Mouse (Mus musculus) stomach, embryonic 14.5 days (tissue): ENCODE measurements around the gene Dcaf15. TPM values are rescaled to one million over a fixed set of nuclear protein-coding genes. Genes with fewer than 3 reads are reported as not detected.

Source experiments
- ATAC-seq: fragments of 200-750 bp; cut with Nextera tagmentation; 2 replicates; pipeline ENCODE4 v1.8.0; 2017; ENCODE audit warnings: low read depth, moderate TSS enrichment; ENCODE audit not compliant: insufficient number of reproducible peaks, insufficient read depth, low FRiP score
- H3K27ac ChIP-seq: fragments of 300-500 bp; sonication (generic); 2 replicates; pipeline ENCODE4 v1.5.1; 2014; ENCODE audit warnings: mild to moderate bottlenecking, low read length, moderate library complexity, mixed read lengths
- H3K27me3 ChIP-seq: fragments of 300-500 bp; sonication (generic); 2 replicates; pipeline ENCODE4 v1.6.1; 2014; ENCODE audit warnings: low read length, control low read depth, mixed read lengths; ENCODE audit not compliant: control insufficient read depth, insufficient read depth
- H3K36me3 ChIP-seq: fragments of 300-500 bp; sonication (generic); 2 replicates; pipeline ENCODE4 v1.6.1; 2014; ENCODE audit warnings: mild to moderate bottlenecking, control low read depth, low read length, moderate library complexity, mixed read lengths; ENCODE audit not compliant: control insufficient read depth, insufficient read depth
- H3K4me1 ChIP-seq: fragments of 300-500 bp; sonication (generic); 2 replicates; pipeline ENCODE4 v1.6.1; 2014; ENCODE audit warnings: low read length, control low read depth, mixed read lengths; ENCODE audit not compliant: control insufficient read depth, insufficient read depth
- H3K4me2 ChIP-seq: fragments of 300-500 bp; sonication (generic); replicated peaks from 2 replicates; pipeline ENCODE4 v1.6.1; 2014; ENCODE audit warnings: low read depth, low read length, control low read depth
- H3K4me3 ChIP-seq: fragments of 300-500 bp; sonication (generic); 2 replicates; pipeline ENCODE4 v1.5.1; 2014; ENCODE audit warnings: low read depth, low read length, control low read depth
- H3K9ac ChIP-seq: fragments of 300-500 bp; sonication (generic); replicated peaks from 2 replicates; pipeline ENCODE4 v1.6.1; 2014; ENCODE audit warnings: low read depth, mild to moderate bottlenecking, control low read depth, low read length, moderate library complexity, mixed read lengths
- H3K9me3 ChIP-seq: fragments of 300-500 bp; sonication (generic); 2 replicates; pipeline ENCODE4 v1.6.1; 2016; ENCODE audit warnings: low read depth, low read length, control low read depth; ENCODE audit not compliant: control insufficient read depth
- WGBS: fragments of 180-500 bp; shearing (Covaris S2); extraction: QIAGEN DNeasy Blood & Tissue Kit; methylation state at CpG from one replicate; pipeline ENCODE4 v1.1.7; 2014; 5-methylcytosine and 5-hydroxymethylcytosine counted together
- microRNA counts: library from miRNA; unstranded; fragments of <30 nt; microRNA quantifications from one replicate; lab custom pipeline; 2016
- microRNA-seq: library from miRNA; unstranded; fragments of <30 nt; microRNA quantifications from one replicate; pipeline ENCODE4, GENCODE M21; 2016
- polyA plus RNA-seq: library from polyadenylated mRNA; unstranded; fragments of >200 nt; fragmentation: Nextera tagmentation; extraction: Ambion mirVana; gene quantifications from 2 replicates; pipeline ENCODE4 v1.2.1, GENCODE M21; 2014

Dcaf15 gene
- polyA plus RNA-seq, 1 experiment from 2014 or later, result 10.8 TPM

- Histone ChIP-seq H3K36me3 (no peaks in the 10 kb centered on the region), H3K9ac (no peak overlapping the region), H3K9me3 (no peaks in the 10 kb centered on the region), H3K4me1 (no peaks in the 10 kb centered on the region), H3K4me3 (no peak overlapping the region), H3K27ac (no peak overlapping the region), H3K4me2 (no peak overlapping the region), H3K27me3 (no peaks in the 10 kb centered on the region)
- WGBS, result 79% methylated on average over 1 of the region's 1 CpGs
- ATAC-seq, result no peak
Observed at GRCm38 (mm10) chr8:84057827-84058226, 46.7 kb downstream of the Dcaf15 start.

DNA sequence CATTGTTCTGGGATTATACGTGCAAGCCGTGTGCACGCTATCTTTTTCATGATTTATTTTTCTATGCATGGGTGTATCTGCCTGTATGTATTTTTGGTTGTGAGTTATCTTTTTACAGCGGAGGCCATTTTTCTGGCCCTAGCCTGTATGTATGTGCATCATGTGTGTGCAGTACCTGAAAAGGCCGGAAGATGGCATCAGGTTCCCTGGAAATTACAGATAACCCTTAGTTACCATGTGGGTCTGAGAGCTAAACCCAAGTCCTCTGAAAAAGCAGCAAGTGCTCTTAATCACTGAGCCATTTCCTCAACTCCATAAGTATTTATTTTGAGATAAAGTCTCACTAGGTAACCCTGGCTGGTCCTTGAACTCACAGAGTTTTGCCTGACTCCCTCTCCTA is 51.3 kb downstream of the Dcaf15 start:
- Histone ChIP-seq H3K27ac (no peak overlapping the region), H3K9ac (no peak overlapping the region), H3K4me2 (no peak overlapping the region), H3K36me3 (no peaks in the 10 kb centered on the region), H3K4me3 (no peak overlapping the region), H3K9me3 (no peaks in the 10 kb centered on the region), H3K27me3 (no peaks in the 10 kb centered on the region), H3K4me1 (no peaks in the 10 kb centered on the region)
- ATAC-seq, result no peak
- 91% methylated on average over 5 of the region's 5 CpGs for WGBS

GRCm38 (mm10) chr8:84052746-84053145 is 51.8 kb downstream of the Dcaf15 start:
- H3K27ac ChIP-seq, result no peak overlapping the region
- no peak overlapping the region for H3K4me3 ChIP-seq
- H3K4me2 ChIP-seq, result no peak overlapping the region
- no peaks in the 10 kb centered on the region for H3K9me3 ChIP-seq
- no peaks in the 10 kb centered on the region for H3K27me3 ChIP-seq
- H3K4me1 ChIP-seq, result no peaks in the 10 kb centered on the region
- peak; percentile 76 for ATAC-seq
- H3K9ac ChIP-seq, result no peak overlapping the region
- H3K36me3 ChIP-seq, result no peaks in the 10 kb centered on the region
- 62% methylated on average over 3 of the region's 3 CpGs for WGBS

GRCm38 (mm10) chr8:84048171-84048570 is 56.4 kb downstream of the Dcaf15 start:
- no peak overlapping the region for H3K4me2 ChIP-seq
- H3K4me3 ChIP-seq, result no peak overlapping the region
- no peaks in the 10 kb centered on the region for H3K9me3 ChIP-seq
- no peaks in the 10 kb centered on the region for H3K36me3 ChIP-seq
- ATAC-seq, result no peak
- peaks cover 23% of the 10 kb centered on the region for H3K27me3 ChIP-seq
- H3K9ac ChIP-seq, result no peak overlapping the region
- H3K4me1 ChIP-seq, result no peaks in the 10 kb centered on the region
- H3K27ac ChIP-seq, result no peak overlapping the region
- 57% methylated on average over 5 of the region's 5 CpGs for WGBS

MicroRNA genes within 50 kb of the gene (microRNA counts, 519-probe panel; counts per million panel counts)
- microRNA mmu-miR-709 (lab: Ali Mortazavi, UCI), result 2,388 counts per million, percentile 38 among the panel's probes with 10 or more counts

Small RNA genes within 50 kb of the gene (microRNA-seq; reads per million reads assigned to microRNA genes)
- not detected for gene Mir709

Other genes with a start within 250 kb of the Dcaf15 start
- 29.5 and 31.3 TPM in 2 replicates for gene Adgrl1, start 204.7 kb downstream of the Dcaf15 start, polyA plus RNA-seq
- gene Gm10644, start 149.6 kb downstream of the Dcaf15 start, polyA plus RNA-seq, result 0.56 and 0.70 TPM in 2 replicates
- gene Asf1b, start 149.3 kb downstream of the Dcaf15 start, polyA plus RNA-seq, result 53.2 and 58.2 TPM in 2 replicates
- 101 and 112 TPM in 2 replicates for gene Prkaca, start 131.8 kb downstream of the Dcaf15 start, polyA plus RNA-seq
- 17.5 and 18.3 TPM in 2 replicates for gene Samd1, start 107.1 kb downstream of the Dcaf15 start, polyA plus RNA-seq
- gene 1700067K01Rik, start 103.3 kb downstream of the Dcaf15 start, polyA plus RNA-seq, result 0.71 and 0.87 TPM in 2 replicates
- gene 2210011C24Rik, start 92.6 kb downstream of the Dcaf15 start, polyA plus RNA-seq, result 1.1 and 1.3 TPM in 2 replicates
- gene Palm3, start 83.3 kb downstream of the Dcaf15 start, polyA plus RNA-seq, result 3.2 and 3.6 TPM in 2 replicates
- 1.1 and 1.3 TPM in 2 replicates for gene Il27ra, start 62.2 kb downstream of the Dcaf15 start, polyA plus RNA-seq
- gene Rln3, start 59.8 kb downstream of the Dcaf15 start, polyA plus RNA-seq, result not detected in 2 replicates
- gene Gm10643, start 39.6 kb downstream of the Dcaf15 start, polyA plus RNA-seq, result 1.5 and 2.9 TPM in 2 replicates
- gene Rfx1, start 37.9 kb downstream of the Dcaf15 start, polyA plus RNA-seq, result 10.4 and 12.0 TPM in 2 replicates
- 0.18 and 0.20 TPM in 2 replicates for gene Podnl1, start 21.2 kb upstream of the Dcaf15 start, polyA plus RNA-seq
- 17.9 and 18.2 TPM in 2 replicates for gene Cc2d1a, start 43.2 kb upstream of the Dcaf15 start, polyA plus RNA-seq
- 0.59 and 0.94 TPM in 2 replicates for gene 4930432K21Rik, start 43.3 kb upstream of the Dcaf15 start, polyA plus RNA-seq
- 3.3 and 5.0 TPM in 2 replicates for gene Nanos3, start 80.4 kb upstream of the Dcaf15 start, polyA plus RNA-seq
- 9.3 and 9.5 TPM in 2 replicates for gene Zswim4, start 132.3 kb upstream of the Dcaf15 start, polyA plus RNA-seq
- gene D8Ertd738e, start 145.0 kb upstream of the Dcaf15 start, polyA plus RNA-seq, result 341 and 358 TPM in 2 replicates
- gene Mri1, start 152.6 kb upstream of the Dcaf15 start, polyA plus RNA-seq, result 69.7 and 73.7 TPM in 2 replicates
- 20.2 and 20.7 TPM in 2 replicates for gene Ccdc130, start 165.6 kb upstream of the Dcaf15 start, polyA plus RNA-seq